Mouse (Mus musculus): ENCODE data around the gene Dohh. TPM values are rescaled to one million over a fixed set of nuclear protein-coding genes. Genes with fewer than 3 reads are reported as not detected.

Gene Dohh
- total RNA-seq (2021) = 10 to 100 TPM; 72.0 to 77.3 TPM
- long read RNA-seq, transcript Dohh-201 (5 exons, 1,444 nt) = major isoform, 122 of 132 reads
- long read RNA-seq, partial matches to known transcripts = 6 of 132 reads
- long read RNA-seq, other reads (novel, unspliced or antisense) = 4 of 132 reads

GRCm38 (mm10) chr10:81383802-81384604, at the start of gene Dohh, which contains the start of gene Gm48551:
Dohh (plus strand) TSS chr10:81384428.
Gm48551 (plus strand) TSS chr10:81384466.
- peak; percentile 99 for DNase-seq (ENCODE audit: low spot score in 2 of 2)

- DNase-seq (ENCODE audit: low spot score in 2 of 2) = no peak
Observed at GRCm38 (mm10) chr10:81335393-81336340, 48.6 kb upstream of the Dohh start.

- DNase-seq (ENCODE audit: low spot score in 2 of 2) = no peak
Observed at GRCm38 (mm10) chr10:81336558-81336957, 47.7 kb upstream of the Dohh start.

GRCm38 (mm10) chr10:81340551-81341332, 43.5 kb upstream of the Dohh start:
- no peak for DNase-seq (ENCODE audit: low spot score in 2 of 2)

- peak; percentile 71 to 73 for DNase-seq (ENCODE audit: low spot score in 2 of 2)
Observed at GRCm38 (mm10) chr10:81341333-81341949, 42.8 kb upstream of the Dohh start.

GRCm38 (mm10) chr10:81342686-81343505, 41.3 kb upstream of the Dohh start, which contains the start of gene Gipc3:
Gipc3 (minus strand) TSS chr10:81343266.
- no peak for DNase-seq (ENCODE audit: low spot score in 2 of 2)

- DNase-seq (ENCODE audit: low spot score in 2 of 2) = no peak
Observed at GRCm38 (mm10) chr10:81344421-81345161, 39.6 kb upstream of the Dohh start.

GRCm38 (mm10) chr10:81345162-81345534, 39.1 kb upstream of the Dohh start:
- no peak for DNase-seq (ENCODE audit: low spot score in 2 of 2)

- DNase-seq (ENCODE audit: low spot score in 2 of 2) = no peak
Observed at GRCm38 (mm10) chr10:81346453-81347067, 37.7 kb upstream of the Dohh start.

GRCm38 (mm10) chr10:81349146-81349545, 35.1 kb upstream of the Dohh start:
- DNase-seq (ENCODE audit: low spot score in 2 of 2) = no peak

- DNase-seq (ENCODE audit: low spot score in 2 of 2) = no peak
Observed at GRCm38 (mm10) chr10:81349961-81350350, 34.3 kb upstream of the Dohh start.

- peak; percentile 99 to 100 for DNase-seq (ENCODE audit: low spot score in 2 of 2)
Observed at GRCm38 (mm10) chr10:81350351-81351063, 33.7 kb upstream of the Dohh start, which contains the start of gene Hmg20b. Hmg20b (minus strand) TSS chr10:81350480.

GRCm38 (mm10) chr10:81351678-81352291, 32.4 kb upstream of the Dohh start:
- no peak for DNase-seq (ENCODE audit: low spot score in 2 of 2)

- DNase-seq (ENCODE audit: low spot score in 2 of 2) = no peak
Observed at GRCm38 (mm10) chr10:81354738-81355477, 29.3 kb upstream of the Dohh start.

GRCm38 (mm10) chr10:81355533-81355932, 28.7 kb upstream of the Dohh start:
- no peak for DNase-seq (ENCODE audit: low spot score in 2 of 2)

GRCm38 (mm10) chr10:81356352-81356990, 27.8 kb upstream of the Dohh start:
- no peak for DNase-seq (ENCODE audit: low spot score in 2 of 2)

Measured in layer of hippocampus, postnatal 10 days (tissue).